Mouse (Mus musculus): ENCODE data around the gene Tnxb.
"Not testable (repeated sequence)": the region's sequence is repeated elsewhere in the genome, so short reads cannot be mapped to it uniquely, and the experiment has no call there.

GRCm38 (mm10) chr17:34729155-34729554 is 58.8 kb downstream of the Tnxb start:
- not testable (repeated sequence) for TF ChIP-seq CTCF (IDR thresholded peaks at IDR 0.05; ENCODE audit: extremely low read depth, insufficient read depth, insufficient read length, insufficient replicate concordance); POLR2A (IDR thresholded peaks at IDR 0.05; ENCODE audit: low read depth, low read length)

Measured in spleen, adult 2 months (tissue).